Mouse (Mus musculus): ENCODE measurements at regions not wholly inside any gene's neighbourhood (a gene's known extent, or its start where the extent isn't known, plus 50 kb on each side); places are given as distances from the start of the nearest gene placed in this dataset.

- Histone ChIP-seq H3K27me3 (no peaks in the 10 kb centered on the region), H3K9me3 (no peaks in the 10 kb centered on the region), H3K27ac (no peak overlapping the region), H3K9ac (replicated peaks) (no peak overlapping the region), H3K4me3 (replicated peaks) (no peak overlapping the region), H3K4me2 (replicated peaks) (no peak overlapping the region), H3K4me1 (replicated peaks) (peaks cover 10% of the 10 kb centered on the region; the same call in 1 of the 2 replicates), H3K36me3 (no peaks in the 10 kb centered on the region)
- WGBS, result 19% methylated on average over 6 of the region's 6 CpGs
- no peak for ATAC-seq
Measured at GRCm38 (mm10) chr3:38312834-38313233, 171.8 kb downstream of the Ankrd50 start.

DNA sequence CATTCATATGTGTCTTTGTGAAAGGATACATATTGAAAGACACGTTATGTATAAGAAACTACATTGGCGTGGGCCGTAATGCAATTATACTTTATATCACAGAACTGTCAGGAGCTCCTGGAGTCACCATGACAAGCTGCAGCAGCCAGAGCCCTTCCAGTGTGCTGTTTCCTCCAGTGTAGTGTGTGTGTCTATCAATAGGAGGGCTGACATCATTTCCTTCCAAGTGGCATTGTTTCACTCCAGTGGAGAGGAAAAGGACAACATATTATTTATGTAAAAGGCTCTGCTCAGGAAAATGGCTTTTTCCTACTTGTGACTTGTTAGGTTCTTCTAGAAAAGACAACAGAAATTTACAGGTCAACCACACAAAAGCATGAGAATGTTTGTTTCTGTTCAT is 172.5 kb downstream of the Ankrd50 start:
- Histone ChIP-seq H3K9ac (replicated peaks) (no peak overlapping the region), H3K9me3 (no peaks in the 10 kb centered on the region), H3K27ac (peak overlapping the region; percentile 35; the same call in 1 of the 2 replicates), H3K27me3 (no peaks in the 10 kb centered on the region), H3K4me1 (replicated peaks) (peaks cover 10% of the 10 kb centered on the region; the same call in 1 of the 2 replicates), H3K4me2 (replicated peaks) (no peak overlapping the region), H3K4me3 (replicated peaks) (no peak overlapping the region), H3K36me3 (no peaks in the 10 kb centered on the region)
- 63% methylated on average over 3 of the region's 3 CpGs for WGBS
- ATAC-seq, result no peak

DNA sequence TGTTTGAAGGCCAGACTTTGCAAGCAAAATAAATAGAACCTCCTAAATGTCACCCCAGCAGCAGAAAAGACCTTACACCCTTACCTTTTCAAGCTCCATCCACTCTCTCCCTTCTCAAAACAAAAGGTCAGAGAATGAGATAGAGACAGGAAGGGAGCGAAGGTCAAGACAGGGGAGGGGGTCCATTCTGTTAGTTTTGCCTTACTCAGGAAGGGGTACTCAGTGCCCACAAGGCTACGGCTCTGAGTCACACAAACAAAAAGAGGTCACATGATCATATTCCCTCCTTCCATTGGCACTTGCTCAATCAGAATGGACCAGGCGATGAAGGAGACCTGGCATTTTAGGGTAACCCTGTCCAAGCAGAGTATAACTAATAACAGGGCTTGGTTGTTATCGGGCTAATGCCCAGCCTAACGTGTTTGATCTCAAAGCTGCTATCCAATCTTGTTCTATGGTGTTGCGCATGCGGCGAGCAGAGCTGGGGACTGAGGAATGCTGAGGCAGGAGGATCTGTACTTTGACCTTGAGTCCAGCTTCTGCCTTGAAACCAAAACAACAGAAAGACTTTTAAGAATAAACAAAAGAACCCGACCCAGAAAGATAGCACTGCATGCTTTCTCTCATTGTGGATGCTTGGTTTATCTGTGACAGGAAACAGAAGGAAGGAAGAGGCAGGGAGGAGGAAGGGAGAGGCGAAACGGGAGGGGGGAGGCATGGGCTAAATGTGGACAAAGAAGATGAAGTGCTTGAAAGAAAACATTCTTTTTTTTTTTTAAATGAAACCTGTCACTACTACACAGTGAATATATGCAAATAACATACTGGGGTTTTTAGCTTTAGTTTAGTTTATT is 184.5 kb downstream of the Ankrd50 start:
- no peak overlapping the region for H3K9ac ChIP-seq (replicated peaks)
- H3K4me3 ChIP-seq (replicated peaks), result no peak overlapping the region
- no peaks in the 10 kb centered on the region for H3K27me3 ChIP-seq
- H3K4me2 ChIP-seq (replicated peaks), result no peak overlapping the region
- 79% methylated on average over 11 of the region's 11 CpGs for WGBS
- H3K27ac ChIP-seq, result no peak overlapping the region
- H3K9me3 ChIP-seq, result no peaks in the 10 kb centered on the region
- no peaks in the 10 kb centered on the region for H3K36me3 ChIP-seq
- ATAC-seq, result no peak
- H3K4me1 ChIP-seq (replicated peaks), result peaks cover 10% of the 10 kb centered on the region

DNA sequence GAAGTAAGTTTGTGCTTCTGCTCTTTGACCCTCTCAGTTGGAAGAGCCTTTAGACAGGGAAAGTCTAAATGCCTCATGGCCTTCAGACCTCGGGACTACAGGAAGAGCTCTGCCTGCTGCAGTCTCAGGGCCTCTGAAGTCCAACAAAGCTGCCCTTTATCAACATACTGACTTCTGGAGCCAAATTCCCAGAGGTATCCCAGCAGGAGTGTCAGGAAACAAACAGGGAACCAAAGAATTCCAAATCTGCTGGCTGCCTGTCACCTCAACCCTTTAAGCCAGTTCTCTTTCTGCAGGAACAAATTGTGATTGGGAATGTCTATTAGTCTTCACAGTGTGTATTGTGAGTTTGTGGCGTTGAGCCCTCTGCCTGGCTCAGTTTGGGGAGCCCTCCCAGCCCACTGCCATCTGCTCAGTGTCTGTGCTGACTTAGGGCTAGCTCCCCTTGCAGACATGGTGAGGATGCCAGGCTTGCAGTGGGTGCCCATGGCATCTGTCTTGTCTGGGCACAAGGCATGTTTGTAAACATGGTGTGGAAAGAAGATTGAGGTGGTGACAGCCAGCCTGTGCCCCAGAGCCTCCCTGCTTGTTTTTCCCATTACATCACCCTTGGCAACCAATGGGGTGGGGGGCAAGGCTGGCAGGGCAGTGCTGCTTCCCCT is 185.3 kb downstream of the Ankrd50 start:
- H3K27me3 ChIP-seq, result no peaks in the 10 kb centered on the region
- peak; percentile 77 for ATAC-seq
- no peaks in the 10 kb centered on the region for H3K9me3 ChIP-seq
- H3K9ac ChIP-seq (replicated peaks), result no peak overlapping the region
- H3K4me1 ChIP-seq (replicated peaks), result peaks cover 10% of the 10 kb centered on the region
- WGBS, result 21% methylated on average over 2 of the region's 2 CpGs
- no peak overlapping the region for H3K4me2 ChIP-seq (replicated peaks)
- no peaks in the 10 kb centered on the region for H3K36me3 ChIP-seq
- H3K4me3 ChIP-seq (replicated peaks), result no peak overlapping the region
- peak overlapping the region; percentile 44; the same call in 1 of the 2 replicates for H3K27ac ChIP-seq

DNA sequence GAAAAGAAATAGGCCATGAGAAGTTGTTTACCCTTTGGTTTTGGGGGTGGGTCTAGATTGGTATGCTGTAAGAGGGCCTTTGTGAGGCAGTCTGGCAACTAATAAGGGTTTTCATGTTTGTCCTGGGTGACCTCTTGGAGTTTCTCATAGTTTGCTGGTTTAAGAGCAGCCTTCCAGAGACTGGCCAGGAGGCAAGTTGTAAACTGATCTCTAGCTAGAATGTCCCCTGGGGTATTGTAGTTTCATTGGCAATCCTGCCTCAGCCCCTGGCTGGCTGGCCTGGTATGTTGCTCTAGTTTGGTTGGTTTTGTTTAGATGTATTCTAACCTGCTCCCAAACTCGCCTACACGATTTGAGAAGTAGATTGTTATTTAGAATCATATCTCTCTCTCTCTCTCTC is 187.1 kb downstream of the Ankrd50 start:
- H3K9me3 ChIP-seq, result no peaks in the 10 kb centered on the region
- peaks cover 10% of the 10 kb centered on the region for H3K4me1 ChIP-seq (replicated peaks)
- ATAC-seq, result no peak
- H3K27ac ChIP-seq, result no peak overlapping the region
- H3K4me3 ChIP-seq (replicated peaks), result no peak overlapping the region
- WGBS, result 86% methylated on average over 2 of the region's 2 CpGs
- no peaks in the 10 kb centered on the region for H3K27me3 ChIP-seq
- H3K4me2 ChIP-seq (replicated peaks), result no peak overlapping the region
- no peak overlapping the region for H3K9ac ChIP-seq (replicated peaks)
- no peaks in the 10 kb centered on the region for H3K36me3 ChIP-seq

GRCm38 (mm10) chr3:38289062-38289461 is 195.6 kb downstream of the Ankrd50 start:
- no peaks in the 10 kb centered on the region for H3K27me3 ChIP-seq
- no peak overlapping the region for H3K9ac ChIP-seq (replicated peaks)
- H3K27ac ChIP-seq, result no peak overlapping the region
- H3K4me2 ChIP-seq (replicated peaks), result no peak overlapping the region
- 52% methylated on average over 3 of the region's 3 CpGs for WGBS
- no peaks in the 10 kb centered on the region for H3K36me3 ChIP-seq
- no peak overlapping the region for H3K4me3 ChIP-seq (replicated peaks)
- no peak for ATAC-seq
- no peaks in the 10 kb centered on the region; the same call in 1 of the 2 replicates for H3K9me3 ChIP-seq
- 0 out of 2 replicates have a peak, but pooled peaks cover 1% of the 10 kb centered on the region for H3K4me1 ChIP-seq (replicated peaks)

DNA sequence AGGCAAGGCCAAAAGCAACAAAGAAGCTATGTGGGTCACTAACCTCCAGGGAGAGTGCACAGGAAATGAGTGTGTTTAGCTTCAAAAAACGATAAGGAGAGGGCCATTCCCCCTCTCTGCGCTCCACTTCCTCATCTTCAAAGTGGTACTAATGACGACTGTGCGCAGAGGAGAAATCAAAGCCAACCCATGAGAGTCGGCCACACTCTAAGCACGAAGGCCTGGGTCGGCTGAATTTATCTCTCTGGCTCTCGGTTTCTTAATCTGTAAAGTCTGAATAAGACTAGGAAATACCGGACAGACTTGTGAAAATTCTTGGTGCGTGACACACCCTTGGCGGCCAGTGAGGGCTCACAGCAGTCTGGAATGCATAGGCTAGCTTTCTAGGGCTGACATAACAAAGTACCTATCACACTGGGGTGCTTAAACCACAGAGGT is 200.9 kb downstream of the Ankrd50 start:
- ATAC-seq, result no peak
- Histone ChIP-seq H3K9ac (replicated peaks) (no peak overlapping the region), H3K4me3 (replicated peaks) (no peak overlapping the region), H3K36me3 (no peaks in the 10 kb centered on the region), H3K4me2 (replicated peaks) (no peak overlapping the region), H3K27me3 (no peaks in the 10 kb centered on the region), H3K4me1 (replicated peaks) (0 out of 2 replicates have a peak, but pooled peaks cover 3% of the 10 kb centered on the region), H3K27ac (no peak overlapping the region), H3K9me3 (no peaks in the 10 kb centered on the region; the same call in 1 of the 2 replicates)
- 60% methylated on average over 11 of the region's 11 CpGs for WGBS

GRCm38 (mm10) chr3:38282891-38283290 is 201.8 kb downstream of the Ankrd50 start:
- Histone ChIP-seq H3K4me2 (replicated peaks) (no peak overlapping the region), H3K4me3 (replicated peaks) (no peak overlapping the region), H3K9ac (replicated peaks) (no peak overlapping the region), H3K9me3 (no peaks in the 10 kb centered on the region; the same call in 1 of the 2 replicates), H3K4me1 (replicated peaks) (0 out of 2 replicates have a peak, but pooled peaks cover 3% of the 10 kb centered on the region), H3K27me3 (no peaks in the 10 kb centered on the region), H3K36me3 (no peaks in the 10 kb centered on the region), H3K27ac (no peak overlapping the region)
- ATAC-seq, result no peak
- WGBS, result 89% methylated on average over 4 of the region's 4 CpGs

- H3K4me3 ChIP-seq (replicated peaks), result no peak overlapping the region
- no peak overlapping the region for H3K4me2 ChIP-seq (replicated peaks)
- 0 out of 2 replicates have a peak, but pooled peaks cover 3% of the 10 kb centered on the region for H3K4me1 ChIP-seq (replicated peaks)
- no peak overlapping the region for H3K27ac ChIP-seq
- H3K9ac ChIP-seq (replicated peaks), result no peak overlapping the region
- H3K9me3 ChIP-seq, result no peaks in the 10 kb centered on the region; the same call in 1 of the 2 replicates
- no peaks in the 10 kb centered on the region for H3K36me3 ChIP-seq
- no peaks in the 10 kb centered on the region for H3K27me3 ChIP-seq
- 74% methylated on average over 4 of the region's 4 CpGs for WGBS
- ATAC-seq, result no peak
Measured at GRCm38 (mm10) chr3:38281683-38282082, 203.0 kb downstream of the Ankrd50 start.

DNA sequence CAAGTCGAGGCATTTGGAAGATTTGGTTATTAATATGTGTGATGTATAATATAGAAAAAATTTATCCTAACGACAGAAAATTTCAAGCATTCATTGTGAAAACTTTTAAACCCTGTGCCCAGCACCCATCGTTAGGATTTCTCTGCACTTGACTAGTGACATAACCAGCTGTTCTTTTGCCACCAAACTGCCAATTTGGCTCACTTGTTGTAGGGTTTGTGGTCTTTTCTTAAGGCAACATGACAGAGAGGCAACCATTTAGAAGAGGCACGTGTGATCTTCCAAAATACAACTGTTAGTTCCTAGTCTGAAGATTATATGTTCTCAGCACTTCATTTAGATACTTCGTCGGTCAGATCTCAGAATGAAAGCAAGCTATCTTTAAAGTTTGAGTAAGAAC is 203.8 kb downstream of the Ankrd50 start:
- 0 out of 2 replicates have a peak, but pooled peaks cover 3% of the 10 kb centered on the region for H3K4me1 ChIP-seq (replicated peaks)
- no peak overlapping the region for H3K27ac ChIP-seq
- no peaks in the 10 kb centered on the region for H3K9me3 ChIP-seq
- H3K27me3 ChIP-seq, result no peaks in the 10 kb centered on the region
- no peak overlapping the region for H3K9ac ChIP-seq (replicated peaks)
- 87% methylated on average over 6 of the region's 6 CpGs for WGBS
- H3K4me3 ChIP-seq (replicated peaks), result no peak overlapping the region
- H3K36me3 ChIP-seq, result no peaks in the 10 kb centered on the region
- no peak for ATAC-seq
- H3K4me2 ChIP-seq (replicated peaks), result no peak overlapping the region

DNA sequence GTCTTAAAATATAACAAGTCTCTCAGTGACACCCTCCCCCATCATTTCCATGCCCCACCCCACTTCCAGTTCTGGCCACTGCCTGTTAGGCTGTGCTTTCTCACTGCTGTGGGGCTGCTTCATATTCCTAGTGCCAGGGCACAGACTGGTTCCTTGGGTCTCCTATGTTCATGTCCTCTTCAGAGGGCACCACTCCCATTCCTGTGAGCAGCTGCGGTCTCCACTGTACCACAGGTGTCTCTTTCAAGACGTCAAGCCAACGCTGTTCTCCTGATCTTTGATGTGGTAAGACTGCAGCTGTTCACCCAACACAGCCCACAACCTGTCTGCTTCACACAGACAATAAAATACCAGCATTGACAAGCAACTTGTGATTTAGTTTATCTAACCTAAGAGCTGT is 204.5 kb downstream of the Ankrd50 start:
- no peaks in the 10 kb centered on the region for H3K36me3 ChIP-seq
- H3K4me3 ChIP-seq (replicated peaks), result no peak overlapping the region
- H3K4me1 ChIP-seq (replicated peaks), result 0 out of 2 replicates have a peak, but pooled peaks cover 3% of the 10 kb centered on the region
- no peak overlapping the region for H3K9ac ChIP-seq (replicated peaks)
- WGBS, result 91% methylated on average over 3 of the region's 3 CpGs
- no peak overlapping the region for H3K27ac ChIP-seq
- no peaks in the 10 kb centered on the region for H3K27me3 ChIP-seq
- H3K4me2 ChIP-seq (replicated peaks), result no peak overlapping the region
- H3K9me3 ChIP-seq, result no peaks in the 10 kb centered on the region
- ATAC-seq, result no peak

DNA sequence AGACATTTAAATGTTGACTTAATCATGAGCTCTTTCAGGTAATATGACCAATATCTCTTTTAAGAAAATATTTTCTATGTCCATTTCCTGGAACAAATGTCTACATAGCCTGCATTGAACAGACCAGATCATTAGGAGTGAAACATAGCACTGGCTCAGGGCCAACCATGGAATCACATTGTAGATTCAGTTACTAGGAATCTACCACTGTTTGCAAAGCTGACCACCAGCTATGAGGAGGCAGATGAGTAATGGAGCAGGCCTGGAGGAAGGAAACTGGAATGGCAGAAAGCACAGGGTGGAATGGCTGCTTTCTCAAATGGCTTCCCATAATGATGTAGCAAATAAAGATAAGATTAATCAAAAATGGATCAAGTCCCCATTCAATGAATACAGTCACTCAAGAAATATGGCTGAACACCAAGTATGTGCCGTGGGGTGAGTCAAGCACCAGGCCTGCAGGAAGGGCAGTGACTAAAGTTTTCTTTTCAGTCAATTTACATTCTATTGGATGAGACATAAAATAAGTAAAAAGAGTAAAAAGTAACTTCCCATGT is 207.6 kb downstream of the Ankrd50 start:
- H3K27ac ChIP-seq, result no peak overlapping the region
- no peaks in the 10 kb centered on the region for H3K36me3 ChIP-seq
- no peaks in the 10 kb centered on the region for H3K4me1 ChIP-seq (replicated peaks)
- WGBS, result 96% methylated on average over 1 of the region's 1 CpGs
- no peaks in the 10 kb centered on the region for H3K9me3 ChIP-seq
- no peak overlapping the region for H3K4me2 ChIP-seq (replicated peaks)
- H3K9ac ChIP-seq (replicated peaks), result no peak overlapping the region
- H3K4me3 ChIP-seq (replicated peaks), result no peak overlapping the region
- ATAC-seq, result no peak
- H3K27me3 ChIP-seq, result no peaks in the 10 kb centered on the region

Data from midbrain, embryonic 13.5 days (tissue).